Mouse (Mus musculus) midbrain, embryonic 12.5 days (tissue): ENCODE results near the gene Lonp2. TPM values are rescaled to one million over a fixed set of nuclear protein-coding genes. Genes with fewer than 3 reads are reported as not detected.

Experiments
- ATAC-seq: fragments of 200-750 bp; cut with Nextera tagmentation; 2 replicates; pipeline ENCODE4 v1.8.0; 2017; ENCODE audit warnings: low read depth, moderate TSS enrichment, moderate library complexity; ENCODE audit not compliant: low FRiP score
- H3K27ac ChIP-seq: fragments of 300-500 bp; sonication (generic); replicated peaks from 2 replicates; pipeline ENCODE4 v1.5.1; 2016; ENCODE audit warnings: mild to moderate bottlenecking
- H3K27me3 ChIP-seq: fragments of 300-500 bp; sonication (generic); 2 replicates; pipeline ENCODE4 v1.6.1; 2016; ENCODE audit warnings: mild to moderate bottlenecking
- H3K36me3 ChIP-seq: fragments of 300-500 bp; sonication (generic); 2 replicates; pipeline ENCODE4 v1.6.1; 2016
- H3K4me1 ChIP-seq: fragments of 300-500 bp; sonication (generic); 2 replicates; pipeline ENCODE4 v1.6.1; 2016
- H3K4me2 ChIP-seq: fragments of 300-500 bp; sonication (generic); replicated peaks from 2 replicates; pipeline ENCODE4 v1.6.1; 2016; ENCODE audit warnings: mild to moderate bottlenecking, moderate library complexity
- H3K4me3 ChIP-seq: fragments of 300-500 bp; sonication (generic); 2 replicates; pipeline ENCODE4 v1.5.1; 2016; ENCODE audit warnings: mild to moderate bottlenecking
- H3K9ac ChIP-seq: fragments of 300-500 bp; sonication (generic); replicated peaks from 2 replicates; pipeline ENCODE4 v1.6.1; 2016; ENCODE audit warnings: mild to moderate bottlenecking, moderate library complexity
- H3K9me3 ChIP-seq: fragments of 300-500 bp; sonication (generic); 2 replicates; pipeline ENCODE4 v1.6.1; 2016; ENCODE audit warnings: mild to moderate bottlenecking
- WGBS: fragments of 180-500 bp; shearing (Covaris S2); methylation state at CpG from one replicate; pipeline ENCODE4 v1.1.7; 2016; 5-methylcytosine and 5-hydroxymethylcytosine counted together
- polyA plus RNA-seq: library from polyadenylated mRNA; unstranded; fragments of >200 nt; fragmentation: Nextera tagmentation; extraction: Ambion mirVana; gene quantifications from 2 replicates; pipeline ENCODE4 v1.2.1, GENCODE M21; 2016

Lonp2 gene
- polyA plus RNA-seq, 1 experiment from 2014 or later: 76.7 TPM

DNA sequence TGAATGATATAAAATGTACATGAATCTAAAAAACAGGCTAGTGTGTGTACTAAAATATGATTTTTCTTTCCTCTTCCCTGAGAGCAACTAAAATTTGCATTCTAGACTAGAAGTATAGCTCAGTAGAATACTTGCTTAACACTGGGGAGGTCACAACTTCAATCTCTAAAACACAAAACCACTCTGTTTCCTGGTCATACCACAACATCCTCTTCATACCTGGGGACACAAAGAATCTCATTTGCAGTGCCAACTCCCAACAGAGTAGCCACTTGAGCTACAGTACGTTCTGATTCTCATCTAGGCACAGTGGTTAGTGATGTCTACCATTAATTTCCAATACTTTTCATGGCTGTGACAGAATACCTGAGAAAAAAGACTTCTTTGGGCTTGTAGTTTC, 95.5 kb downstream of the Lonp2 start:
- Histone ChIP-seq H3K4me2 (no peak overlapping the region), H3K4me1 (peaks cover 3% of the 10 kb centered on the region), H3K9ac (no peak overlapping the region), H3K27me3 (no peaks in the 10 kb centered on the region), H3K27ac (no peak overlapping the region), H3K36me3 (peaks cover 30% of the 10 kb centered on the region; the same call in 1 of the 2 replicates), H3K4me3 (no peak overlapping the region), H3K9me3 (no peaks in the 10 kb centered on the region)
- no peak for ATAC-seq
- 98% methylated on average over 1 of the region's 1 CpGs for WGBS

DNA sequence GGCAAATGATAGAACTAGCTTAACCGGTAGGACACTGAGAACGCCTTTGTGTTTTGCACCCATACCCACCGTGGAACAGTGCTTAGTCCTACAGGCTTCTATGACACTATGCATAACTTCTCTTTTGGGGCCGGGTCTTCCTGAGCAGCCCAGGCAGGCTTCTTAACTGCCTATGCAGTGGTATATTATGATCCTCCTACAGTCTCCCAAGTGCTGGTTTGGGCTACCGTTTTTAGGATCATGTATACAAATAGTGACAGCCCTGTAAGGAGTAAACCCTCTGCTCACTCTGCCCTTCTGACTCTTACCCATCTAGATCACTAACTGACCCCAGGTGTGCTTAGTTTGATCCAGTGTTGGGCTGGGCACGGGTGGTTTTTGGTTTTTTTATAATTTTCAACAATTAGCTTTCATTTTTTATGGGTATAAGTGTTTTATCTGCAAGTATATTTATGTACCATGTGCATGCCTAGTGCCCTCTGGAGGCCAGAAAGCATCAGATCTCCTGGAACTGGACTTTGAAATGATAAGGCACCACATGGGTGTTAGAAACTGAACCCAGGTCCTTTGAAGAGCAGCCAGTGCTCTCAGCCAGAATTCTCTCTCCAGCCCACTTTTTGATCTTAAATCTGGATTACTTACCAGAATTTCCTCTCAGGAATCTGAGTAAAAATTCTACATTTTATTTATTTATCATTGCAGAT, 97.1 kb downstream of the Lonp2 start:
- Histone ChIP-seq H3K9ac (no peak overlapping the region), H3K36me3 (peaks cover 30% of the 10 kb centered on the region; the same call in 1 of the 2 replicates), H3K27me3 (no peaks in the 10 kb centered on the region), H3K9me3 (no peaks in the 10 kb centered on the region), H3K27ac (no peak overlapping the region), H3K4me2 (no peak overlapping the region), H3K4me1 (no peaks in the 10 kb centered on the region), H3K4me3 (no peak overlapping the region)
- 96% methylated on average over 6 of the region's 6 CpGs for WGBS
- no peak for ATAC-seq

DNA sequence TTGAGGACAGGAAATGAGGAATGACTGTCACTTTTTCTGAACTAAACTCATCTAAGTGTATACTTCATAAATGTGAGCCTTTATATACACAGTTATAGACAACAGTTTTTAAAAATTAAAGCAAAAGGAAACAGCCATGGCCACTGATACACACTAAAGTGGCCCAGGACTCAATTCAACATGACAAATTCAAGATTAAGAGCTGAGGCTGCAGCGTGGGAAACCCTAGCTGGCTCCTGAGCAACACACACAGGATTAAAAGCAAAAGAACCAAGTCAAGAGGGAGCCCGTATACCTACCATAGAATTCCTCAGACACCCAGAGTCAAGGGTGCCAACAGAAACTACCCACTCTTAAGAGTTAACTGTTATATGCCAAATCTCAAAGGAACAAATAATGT, 97.6 kb downstream of the Lonp2 start:
- Histone ChIP-seq H3K27me3 (no peaks in the 10 kb centered on the region), H3K4me2 (no peak overlapping the region), H3K9me3 (no peaks in the 10 kb centered on the region), H3K36me3 (peaks cover 30% of the 10 kb centered on the region; the same call in 1 of the 2 replicates), H3K4me1 (no peaks in the 10 kb centered on the region), H3K27ac (no peak overlapping the region), H3K4me3 (no peak overlapping the region), H3K9ac (no peak overlapping the region)
- 86% methylated on average over 2 of the region's 2 CpGs for WGBS
- ATAC-seq: no peak

DNA sequence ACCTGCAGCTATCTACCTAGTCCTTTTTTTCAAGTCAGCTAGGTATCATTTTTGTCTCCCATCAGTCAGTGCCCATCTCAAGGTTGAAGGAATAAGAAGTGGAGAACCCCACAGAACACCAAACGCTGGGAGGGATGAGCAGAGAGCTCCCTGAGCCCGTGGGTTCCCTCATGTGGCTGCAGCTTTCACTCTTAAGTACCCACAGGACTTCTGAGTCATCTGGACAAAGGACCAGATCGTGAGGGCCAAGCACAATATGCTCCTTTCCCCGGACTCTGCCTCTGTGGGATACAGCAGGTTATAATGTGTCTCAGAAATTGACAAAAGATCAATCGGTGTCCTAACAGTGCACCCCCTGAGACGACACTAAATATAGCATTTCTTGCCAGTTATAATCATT, 103.1 kb downstream of the Lonp2 start:
- H3K27me3 ChIP-seq: no peaks in the 10 kb centered on the region
- no peak for ATAC-seq
- no peak overlapping the region for H3K4me2 ChIP-seq
- H3K4me3 ChIP-seq: no peak overlapping the region
- WGBS: 69% methylated on average over 6 of the region's 6 CpGs
- no peaks in the 10 kb centered on the region for H3K9me3 ChIP-seq
- H3K27ac ChIP-seq: no peak overlapping the region; the same call in 1 of the 2 replicates
- peaks cover 20% of the 10 kb centered on the region; the same call in 1 of the 2 replicates for H3K36me3 ChIP-seq
- no peak overlapping the region for H3K9ac ChIP-seq
- H3K4me1 ChIP-seq: peaks cover 24% of the 10 kb centered on the region

DNA sequence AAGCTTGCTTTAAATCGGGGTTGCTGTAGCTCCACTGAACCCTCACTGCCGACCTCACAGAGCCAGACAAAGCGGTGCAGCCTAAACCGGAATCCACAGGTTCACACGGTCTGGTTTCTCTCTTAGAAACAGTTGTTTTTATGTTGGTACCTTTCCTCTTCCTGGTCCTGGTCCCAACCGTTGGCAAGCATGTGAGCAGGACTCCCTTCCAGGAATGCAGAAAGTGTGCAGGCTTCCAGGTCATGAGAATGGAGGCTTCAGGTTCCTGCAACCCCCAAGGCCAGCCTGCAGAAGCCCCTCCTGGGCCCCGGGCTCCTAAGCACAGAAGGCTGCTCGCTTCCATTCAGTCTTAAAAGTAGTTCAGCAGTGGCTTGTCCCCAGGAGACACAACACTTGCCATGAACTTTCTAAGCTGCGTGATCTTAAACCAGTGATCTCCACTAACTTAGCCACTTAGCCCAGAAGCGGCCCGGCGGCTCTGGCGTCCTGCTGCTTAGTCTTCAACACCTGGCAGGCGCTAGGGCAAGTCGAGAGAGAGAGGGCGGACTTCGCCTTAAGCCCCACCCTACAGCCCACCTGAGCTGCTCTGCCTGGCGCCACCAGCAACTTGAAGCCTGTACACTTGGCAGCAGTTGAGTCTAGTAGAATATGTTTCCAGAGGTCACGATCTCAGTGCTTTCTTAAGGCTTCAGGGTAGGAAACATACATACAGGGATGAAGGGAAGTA, 104.5 kb downstream of the Lonp2 start:
- Histone ChIP-seq H3K27me3 (no peaks in the 10 kb centered on the region), H3K4me3 (no peak overlapping the region), H3K9ac (no peak overlapping the region), H3K4me1 (peaks cover 24% of the 10 kb centered on the region), H3K9me3 (no peaks in the 10 kb centered on the region), H3K36me3 (peaks cover 8% of the 10 kb centered on the region; the same call in 1 of the 2 replicates), H3K4me2 (no peak overlapping the region), H3K27ac (no peak overlapping the region)
- ATAC-seq: no peak
- WGBS: 72% methylated on average over 19 of the region's 19 CpGs

DNA sequence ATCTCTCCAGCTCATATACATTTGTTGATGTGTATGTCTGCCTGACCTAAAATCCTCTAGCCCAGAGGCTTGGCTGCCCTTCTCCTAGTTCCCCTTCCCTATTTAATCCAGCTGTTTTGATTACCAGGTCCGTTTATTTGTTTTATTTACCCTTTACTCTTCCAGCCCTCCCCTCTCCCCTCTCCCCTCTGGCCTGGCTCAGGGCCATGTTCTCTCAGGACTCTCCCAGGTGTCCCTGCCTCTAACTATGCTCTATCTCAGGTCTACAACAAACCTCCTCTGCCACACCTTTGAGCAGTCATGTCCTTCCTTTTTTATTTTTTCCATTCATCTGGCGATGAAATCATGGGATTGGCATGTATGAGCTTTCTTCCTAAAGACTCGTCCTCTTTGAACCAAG, 106.5 kb downstream of the Lonp2 start:
- Histone ChIP-seq H3K36me3 (peaks cover 5% of the 10 kb centered on the region; the same call in 1 of the 2 replicates), H3K4me2 (no peak overlapping the region), H3K9me3 (no peaks in the 10 kb centered on the region), H3K4me3 (no peak overlapping the region), H3K4me1 (peaks cover 28% of the 10 kb centered on the region), H3K27ac (no peak overlapping the region), H3K9ac (no peak overlapping the region), H3K27me3 (no peaks in the 10 kb centered on the region)
- no peak for ATAC-seq
- WGBS: 64% methylated on average over 3 of the region's 3 CpGs

DNA sequence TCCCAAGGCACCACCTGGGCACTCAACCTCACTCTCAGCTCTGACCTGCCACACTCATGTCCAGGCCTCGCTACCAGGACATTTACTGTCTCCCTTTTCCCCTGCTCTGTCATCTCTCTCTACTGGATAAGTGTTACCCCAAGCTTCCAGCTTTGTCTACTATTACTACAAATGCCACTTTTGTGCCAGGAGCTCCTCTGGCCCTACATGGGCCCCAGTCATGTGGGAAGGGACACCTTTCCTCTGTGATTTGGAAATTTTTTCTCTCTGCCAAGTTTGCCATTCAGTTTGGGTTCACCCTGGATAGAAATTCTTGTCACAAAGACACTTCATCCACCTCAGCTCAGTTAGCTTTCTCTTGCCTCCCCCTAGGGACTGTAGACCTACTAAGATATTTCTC, 107.0 kb downstream of the Lonp2 start:
- no peak for ATAC-seq

DNA sequence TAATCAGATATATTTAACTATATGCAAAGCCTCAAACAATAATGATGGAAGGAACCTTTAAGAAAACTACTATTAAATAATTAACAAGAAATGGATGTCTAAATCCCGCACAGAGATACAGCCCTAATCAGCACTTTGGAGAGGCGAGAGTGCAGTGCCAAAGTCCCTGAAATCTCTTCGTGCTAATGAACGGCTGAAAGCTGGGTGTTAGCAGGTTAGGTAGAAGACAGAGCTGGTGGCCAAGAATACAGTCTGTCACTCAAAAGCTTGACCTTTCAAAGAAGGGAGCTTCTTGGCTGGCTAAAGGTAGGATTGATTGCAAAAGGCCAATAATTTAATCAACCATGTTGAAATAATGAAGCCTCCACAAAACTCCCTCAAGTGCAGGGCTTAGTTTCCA, 110.3 kb downstream of the Lonp2 start:
- peaks cover 19% of the 10 kb centered on the region for H3K4me1 ChIP-seq
- ATAC-seq: no peak
- H3K36me3 ChIP-seq: no peaks in the 10 kb centered on the region
- WGBS: 78% methylated on average over 4 of the region's 4 CpGs
- no peak overlapping the region for H3K4me3 ChIP-seq
- no peak overlapping the region for H3K4me2 ChIP-seq
- no peak overlapping the region for H3K27ac ChIP-seq
- no peaks in the 10 kb centered on the region for H3K9me3 ChIP-seq
- H3K27me3 ChIP-seq: no peaks in the 10 kb centered on the region
- no peak overlapping the region for H3K9ac ChIP-seq

More for the DNA sequence above, 107.0 kb downstream of the Lonp2 start:
- Histone ChIP-seq H3K4me2 (no peak overlapping the region), H3K27me3 (no peaks in the 10 kb centered on the region), H3K4me1 (peaks cover 28% of the 10 kb centered on the region), H3K27ac (no peak overlapping the region), H3K9ac (no peak overlapping the region), H3K4me3 (no peak overlapping the region), H3K9me3 (no peaks in the 10 kb centered on the region), H3K36me3 (peaks cover 5% of the 10 kb centered on the region; the same call in 1 of the 2 replicates)
- 94% methylated on average over 1 of the region's 1 CpGs for WGBS

DNA sequence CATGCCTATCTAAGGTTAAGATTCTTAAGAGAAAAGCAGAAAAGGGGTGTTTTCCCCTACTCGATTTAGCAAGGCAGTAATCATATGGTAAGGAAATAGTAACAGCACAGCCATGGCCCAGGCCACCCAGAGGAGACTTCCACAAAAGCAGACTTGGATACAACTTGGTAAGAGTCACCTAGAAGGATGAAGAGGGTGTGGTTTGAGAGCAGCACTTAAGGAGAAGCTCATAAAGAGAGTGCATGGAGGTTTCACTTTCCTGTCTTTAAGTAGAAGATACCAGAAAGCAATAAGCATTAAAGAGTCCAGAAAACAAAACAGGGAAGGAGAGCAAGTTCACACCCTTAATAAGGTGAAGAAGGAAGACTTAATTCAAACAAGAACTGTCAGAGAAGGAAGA, 111.1 kb downstream of the Lonp2 start:
- ATAC-seq: no peak
- Histone ChIP-seq H3K9ac (no peak overlapping the region), H3K9me3 (no peaks in the 10 kb centered on the region), H3K36me3 (no peaks in the 10 kb centered on the region), H3K4me3 (no peak overlapping the region), H3K27ac (no peak overlapping the region), H3K4me2 (no peak overlapping the region), H3K4me1 (peaks cover 19% of the 10 kb centered on the region), H3K27me3 (no peaks in the 10 kb centered on the region)
- WGBS: 89% methylated on average over 1 of the region's 1 CpGs

DNA sequence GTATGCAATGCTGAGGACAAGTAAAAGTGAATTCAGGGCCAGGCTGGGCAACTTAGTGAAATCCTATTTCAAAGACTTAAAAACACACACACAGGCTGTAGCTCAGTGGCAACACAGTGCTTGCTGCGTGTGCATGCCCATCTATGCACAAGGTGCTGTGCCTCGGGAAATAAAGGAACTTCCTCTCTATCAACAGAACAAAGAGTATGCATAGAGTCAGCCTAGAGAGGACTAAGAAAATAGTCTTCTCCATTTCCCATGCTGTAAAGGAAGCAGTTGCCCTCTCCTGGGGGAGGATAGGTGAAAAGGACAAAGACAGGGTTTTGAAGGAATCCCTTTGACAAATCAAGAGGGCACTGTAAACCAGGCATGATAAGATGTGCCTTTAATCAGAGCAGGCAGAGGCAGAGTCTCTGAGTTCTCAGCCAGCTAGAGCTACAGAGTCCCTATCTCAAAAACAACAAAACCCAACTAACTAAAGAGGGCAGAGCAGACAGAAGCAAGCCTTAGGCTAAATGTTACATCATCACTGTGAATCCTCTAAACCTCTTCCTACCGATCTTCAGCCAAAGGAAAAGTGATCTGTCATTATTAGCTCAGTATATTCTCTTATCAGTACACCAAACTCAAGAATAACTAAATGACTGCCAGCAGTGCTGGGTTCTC, 111.7 kb downstream of the Lonp2 start:
- Histone ChIP-seq H3K27ac (no peak overlapping the region), H3K4me2 (no peak overlapping the region), H3K9me3 (no peaks in the 10 kb centered on the region), H3K4me3 (no peak overlapping the region), H3K36me3 (no peaks in the 10 kb centered on the region), H3K9ac (no peak overlapping the region), H3K4me1 (peaks cover 14% of the 10 kb centered on the region), H3K27me3 (no peaks in the 10 kb centered on the region)
- no peak for ATAC-seq
- 64% methylated on average over 3 of the region's 3 CpGs for WGBS

DNA sequence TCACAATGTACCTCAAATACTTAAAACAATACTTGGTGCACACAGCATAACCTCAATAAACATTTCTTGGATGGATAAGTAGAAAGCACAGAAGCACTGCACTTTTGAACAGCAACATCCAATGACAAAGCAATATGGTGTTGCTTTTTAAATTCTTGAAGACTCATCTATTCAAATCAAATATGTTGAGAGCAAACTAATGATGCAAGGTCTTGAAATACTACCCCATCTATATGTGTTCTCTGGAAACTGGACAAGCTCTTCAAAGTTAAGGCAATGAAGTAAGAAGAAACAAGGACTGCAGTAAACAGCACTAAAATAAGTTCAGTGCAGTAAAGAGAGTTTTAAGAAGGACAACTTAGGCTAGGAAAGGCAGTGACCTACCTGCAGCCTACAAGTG, 117.1 kb downstream of the Lonp2 start:
- ATAC-seq: no peak
- H3K9me3 ChIP-seq: no peaks in the 10 kb centered on the region
- no peak overlapping the region for H3K4me3 ChIP-seq
- no peaks in the 10 kb centered on the region for H3K36me3 ChIP-seq
- no peak overlapping the region for H3K9ac ChIP-seq
- peaks cover 27% of the 10 kb centered on the region for H3K4me1 ChIP-seq
- no peak overlapping the region for H3K27ac ChIP-seq
- no peak overlapping the region for H3K4me2 ChIP-seq
- no peaks in the 10 kb centered on the region for H3K27me3 ChIP-seq

DNA sequence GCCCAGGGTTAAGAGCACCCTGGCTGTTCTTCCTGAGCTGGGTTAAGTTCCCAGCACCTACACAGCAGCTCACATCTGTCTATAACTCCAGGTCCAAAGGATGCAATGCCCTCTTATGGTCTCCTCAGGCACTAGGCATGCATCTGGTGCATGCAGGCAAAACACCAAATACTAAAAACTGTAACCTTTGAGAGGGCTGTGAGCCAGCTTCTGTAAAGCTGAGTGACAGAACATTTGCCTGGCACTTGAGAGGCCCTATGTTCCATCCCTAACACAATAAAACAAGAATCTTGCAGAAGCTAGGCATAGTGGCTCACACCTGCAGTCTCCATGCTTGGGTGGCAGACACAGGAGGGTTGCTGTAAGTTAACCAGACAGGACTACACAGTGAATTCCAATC, 117.8 kb downstream of the Lonp2 start:
- Histone ChIP-seq H3K4me3 (no peak overlapping the region), H3K9me3 (no peaks in the 10 kb centered on the region), H3K27ac (no peak overlapping the region), H3K36me3 (no peaks in the 10 kb centered on the region), H3K9ac (no peak overlapping the region), H3K4me2 (no peak overlapping the region), H3K27me3 (no peaks in the 10 kb centered on the region), H3K4me1 (peaks cover 28% of the 10 kb centered on the region)
- ATAC-seq: no peak
